Mouse (Mus musculus) thymus, adult 2 months (tissue): ENCODE data around the gene Bach1.

ENCODE experiments used
- CTCF ChIP-seq: fragments of 200-500 bp; IDR thresholded peaks from 2 replicates; pipeline ENCODE4 v1.5.1; 2012; ENCODE audit warnings: mild to moderate bottlenecking, control low read depth, low read length, moderate library complexity, borderline replicate concordance; ENCODE audit not compliant: control insufficient read depth, poor library complexity, insufficient read depth; ENCODE audit errors: extremely low read depth
- POLR2A ChIP-seq: fragments of 200-500 bp; IDR thresholded peaks from 2 replicates; pipeline ENCODE4 v1.6.1; 2012; ENCODE audit warnings: mild to moderate bottlenecking, low read length, control low read depth, moderate library complexity; ENCODE audit not compliant: control insufficient read depth, poor library complexity, insufficient read depth; ENCODE audit errors: extremely low read depth

DNA sequence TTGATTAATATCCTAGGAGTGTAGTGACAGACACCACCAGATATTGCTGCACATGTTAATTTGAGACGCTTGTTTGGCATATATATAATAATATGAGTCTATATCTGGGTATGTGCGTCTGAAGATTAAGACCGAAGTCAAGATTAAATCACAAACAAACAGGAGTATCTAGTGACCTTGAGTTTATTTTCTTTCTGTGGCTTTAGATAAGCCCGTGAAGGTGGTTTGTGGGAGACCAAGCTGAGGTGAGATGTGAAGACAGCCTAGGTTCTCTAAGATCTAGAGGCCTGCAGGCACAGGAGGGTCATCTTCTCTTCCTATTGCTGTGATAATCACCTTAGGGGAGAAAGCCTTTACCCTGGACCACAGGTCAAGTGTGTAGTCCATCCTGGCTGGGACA, 8.6 kb downstream of the Bach1 start:
- TF ChIP-seq CTCF (no peak), POLR2A (no peak)
